Mouse (Mus musculus): ENCODE measurements around the gene Naaa. TPM values are rescaled to one million over a fixed set of nuclear protein-coding genes. Genes with fewer than 3 reads are reported as not detected.

Gene Naaa
- 36.0 and 50.7 TPM in 2 replicates for polyA plus RNA-seq (2012; rRNA removed)

DNA sequence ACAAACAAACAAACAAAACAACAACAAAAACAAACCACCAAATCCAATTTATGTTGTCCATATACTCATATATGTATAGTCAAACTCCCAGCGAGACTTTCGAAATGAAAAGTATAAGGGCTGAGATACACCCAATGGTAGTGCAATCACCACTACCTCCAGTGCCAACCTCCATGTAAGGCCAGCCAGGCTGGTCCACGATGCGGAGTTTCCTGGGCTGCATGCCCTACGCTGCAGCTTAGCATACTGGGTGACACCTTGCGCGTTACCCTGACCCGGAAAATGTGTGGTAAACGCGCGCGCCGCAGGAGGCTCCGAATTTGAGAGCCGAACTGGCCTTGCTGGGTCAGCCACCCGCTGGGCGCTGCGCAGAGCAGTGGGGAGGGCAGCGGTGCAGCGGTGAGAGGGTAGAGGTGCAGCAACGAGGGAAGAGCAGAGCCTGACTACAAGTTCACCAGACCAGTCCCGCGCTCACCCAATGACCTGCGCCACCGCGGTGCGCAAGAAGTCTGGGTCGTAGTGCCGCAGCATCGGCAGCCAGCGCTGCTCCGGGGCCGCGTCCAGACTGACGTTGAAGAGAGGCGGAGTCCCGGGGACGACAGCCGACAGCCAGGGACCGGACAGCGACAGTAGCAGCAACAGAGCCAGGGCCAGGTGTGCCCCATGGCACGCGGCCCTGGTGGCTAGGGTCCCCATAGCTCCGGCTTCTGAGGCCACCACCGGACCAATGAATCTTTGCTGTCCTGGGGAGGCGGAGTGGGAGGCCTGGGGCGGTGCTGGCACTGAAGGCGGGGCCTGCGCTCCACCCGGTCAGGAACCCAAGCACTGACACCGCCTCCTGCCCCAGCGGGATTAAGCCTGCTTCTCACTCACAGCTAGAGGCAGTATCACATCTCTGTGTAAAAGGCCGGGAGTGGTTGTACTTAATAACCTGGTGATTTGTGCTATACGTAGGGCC lies at the start of gene Naaa:
Gene Naaa, minus strand, starts transcription at position 734 of the 958 bp plus-strand sequence.
- peak within 1 kb of the TSS; percentile 60 for H3K4me3 ChIP-seq (ENCODE audit: control insufficient read depth, insufficient read depth, low read length)
- no peaks in the 10 kb centered on the region for H3K36me3 ChIP-seq (ENCODE audit: control insufficient read depth, insufficient read depth, low read length)
- no peak within 1 kb of the TSS for H3K27ac ChIP-seq (ENCODE audit: control insufficient read depth, insufficient read depth, low read length)
- peak; percentile 82 for DNase-seq
- TF ChIP-seq POLR2A (IDR thresholded peaks at IDR 0.05; ENCODE audit: control insufficient read depth, extremely low read depth, insufficient read depth, low read length, poor library complexity) (no peak), CTCF (IDR thresholded peaks at IDR 0.05; ENCODE audit: borderline replicate concordance, control insufficient read depth, extremely low read depth, insufficient read depth, low read length, poor library complexity) (no peak; the same call in 1 of the 2 replicates)
- 0 out of 2 replicates have a peak, but pooled peaks cover 2% of the 10 kb centered on the region for H3K4me1 ChIP-seq (replicated peaks; ENCODE audit: control insufficient read depth, insufficient read depth, low read length)
- H3K27me3 ChIP-seq (ENCODE audit: control insufficient read depth, insufficient read depth, low read length): no peaks in the 10 kb centered on the region
- WGBS: 3% methylated on average over 54 of the region's 54 CpGs

GRCm38 (mm10) chr5:92327367-92327766 lies 49.4 kb upstream of the Naaa start:
- no peaks in the 10 kb centered on the region for H3K27me3 ChIP-seq (ENCODE audit: control insufficient read depth, insufficient read depth, low read length)
- no peaks in the 10 kb centered on the region for H3K36me3 ChIP-seq (ENCODE audit: control insufficient read depth, insufficient read depth, low read length)
- H3K4me1 ChIP-seq (replicated peaks; ENCODE audit: control insufficient read depth, insufficient read depth, low read length): no peaks in the 10 kb centered on the region
- no peak overlapping the region for H3K4me3 ChIP-seq (ENCODE audit: control insufficient read depth, insufficient read depth, low read length)
- no peak for TF ChIP-seq POLR2A (IDR thresholded peaks at IDR 0.05; ENCODE audit: control insufficient read depth, extremely low read depth, insufficient read depth, low read length, poor library complexity)
- TF ChIP-seq CTCF (IDR thresholded peaks at IDR 0.05; ENCODE audit: borderline replicate concordance, control insufficient read depth, extremely low read depth, insufficient read depth, low read length, poor library complexity): no peak
- DNase-seq: no peak
- no peak overlapping the region for H3K27ac ChIP-seq (ENCODE audit: control insufficient read depth, insufficient read depth, low read length)
- whole genome bisulfite sequencing: 6% methylated on average over 6 of the region's 6 CpGs

- TF ChIP-seq POLR2A (IDR thresholded peaks at IDR 0.05; ENCODE audit: control insufficient read depth, extremely low read depth, insufficient read depth, low read length, poor library complexity) (no peak), CTCF (IDR thresholded peaks at IDR 0.05; ENCODE audit: borderline replicate concordance, control insufficient read depth, extremely low read depth, insufficient read depth, low read length, poor library complexity) (no peak)
- H3K4me1 ChIP-seq (replicated peaks; ENCODE audit: control insufficient read depth, insufficient read depth, low read length): no peaks in the 10 kb centered on the region
- 90% methylated on average over 5 of the region's 5 CpGs for WGBS
- H3K27ac ChIP-seq (ENCODE audit: control insufficient read depth, insufficient read depth, low read length): no peak overlapping the region
- H3K4me3 ChIP-seq (ENCODE audit: control insufficient read depth, insufficient read depth, low read length): no peak overlapping the region
- DNase-seq: no peak
- no peaks in the 10 kb centered on the region for H3K27me3 ChIP-seq (ENCODE audit: control insufficient read depth, insufficient read depth, low read length)
- H3K36me3 ChIP-seq (ENCODE audit: control insufficient read depth, insufficient read depth, low read length): no peaks in the 10 kb centered on the region
Measured at GRCm38 (mm10) chr5:92323264-92323663, 45.3 kb upstream of the Naaa start.

- H3K36me3 ChIP-seq (ENCODE audit: control insufficient read depth, insufficient read depth, low read length): no peaks in the 10 kb centered on the region
- no peaks in the 10 kb centered on the region for H3K27me3 ChIP-seq (ENCODE audit: control insufficient read depth, insufficient read depth, low read length)
- no peak overlapping the region for H3K4me3 ChIP-seq (ENCODE audit: control insufficient read depth, insufficient read depth, low read length)
- no peak for TF ChIP-seq CTCF (IDR thresholded peaks at IDR 0.05; ENCODE audit: borderline replicate concordance, control insufficient read depth, extremely low read depth, insufficient read depth, low read length, poor library complexity)
- TF ChIP-seq POLR2A (IDR thresholded peaks at IDR 0.05; ENCODE audit: control insufficient read depth, extremely low read depth, insufficient read depth, low read length, poor library complexity): no peak
- no peak for DNase-seq
- WGBS: 100% methylated on average over 4 of the region's 4 CpGs
- no peaks in the 10 kb centered on the region for H3K4me1 ChIP-seq (replicated peaks; ENCODE audit: control insufficient read depth, insufficient read depth, low read length)
- no peak overlapping the region for H3K27ac ChIP-seq (ENCODE audit: control insufficient read depth, insufficient read depth, low read length)
Measured at GRCm38 (mm10) chr5:92322612-92323011, 44.6 kb upstream of the Naaa start.

DNA sequence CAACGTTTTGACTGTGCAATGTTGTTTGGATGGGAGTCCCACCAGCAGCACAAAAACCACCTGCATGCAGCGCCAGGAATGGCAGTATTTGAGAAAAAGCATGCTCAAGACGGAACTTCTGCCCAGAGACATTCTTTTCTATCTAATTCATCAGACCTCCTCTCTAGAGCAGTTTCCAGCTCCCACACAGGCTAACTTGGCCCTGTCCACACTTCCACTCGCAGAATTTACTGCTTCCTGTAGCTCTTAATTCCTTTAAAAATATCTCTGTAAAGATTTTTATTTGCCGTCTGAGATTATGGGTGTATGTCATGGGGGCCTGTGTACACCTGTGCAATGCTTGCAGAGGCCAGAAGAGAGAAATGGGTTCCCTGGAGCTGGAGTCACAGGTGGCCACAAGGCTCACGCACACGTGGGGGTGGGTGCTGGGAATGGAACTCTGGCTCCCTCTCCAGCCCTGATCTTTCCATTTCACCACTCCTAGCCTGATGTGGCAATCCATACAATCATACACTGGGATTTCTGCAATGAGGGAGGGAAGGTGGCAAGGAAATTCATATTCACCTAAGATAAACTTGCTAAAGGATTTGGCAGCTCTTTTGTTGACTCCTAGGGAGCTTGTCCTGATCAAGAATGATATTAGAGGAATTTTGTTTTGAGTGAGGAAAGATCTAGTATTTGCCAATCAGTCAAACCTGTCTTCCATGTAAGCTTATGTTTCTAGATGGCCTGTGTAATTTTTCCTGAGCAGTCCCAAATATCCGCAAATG lies 43.8 kb upstream of the Naaa start:
- WGBS: 66% methylated on average over 8 of the region's 8 CpGs
- no peak for DNase-seq
- no peaks in the 10 kb centered on the region for H3K36me3 ChIP-seq (ENCODE audit: control insufficient read depth, insufficient read depth, low read length)
- TF ChIP-seq POLR2A (IDR thresholded peaks at IDR 0.05; ENCODE audit: control insufficient read depth, extremely low read depth, insufficient read depth, low read length, poor library complexity): no peak
- no peak for TF ChIP-seq CTCF (IDR thresholded peaks at IDR 0.05; ENCODE audit: borderline replicate concordance, control insufficient read depth, extremely low read depth, insufficient read depth, low read length, poor library complexity)
- no peaks in the 10 kb centered on the region for H3K4me1 ChIP-seq (replicated peaks; ENCODE audit: control insufficient read depth, insufficient read depth, low read length)
- H3K27me3 ChIP-seq (ENCODE audit: control insufficient read depth, insufficient read depth, low read length): no peaks in the 10 kb centered on the region
- no peak overlapping the region for H3K27ac ChIP-seq (ENCODE audit: control insufficient read depth, insufficient read depth, low read length)
- H3K4me3 ChIP-seq (ENCODE audit: control insufficient read depth, insufficient read depth, low read length): no peak overlapping the region

DNA sequence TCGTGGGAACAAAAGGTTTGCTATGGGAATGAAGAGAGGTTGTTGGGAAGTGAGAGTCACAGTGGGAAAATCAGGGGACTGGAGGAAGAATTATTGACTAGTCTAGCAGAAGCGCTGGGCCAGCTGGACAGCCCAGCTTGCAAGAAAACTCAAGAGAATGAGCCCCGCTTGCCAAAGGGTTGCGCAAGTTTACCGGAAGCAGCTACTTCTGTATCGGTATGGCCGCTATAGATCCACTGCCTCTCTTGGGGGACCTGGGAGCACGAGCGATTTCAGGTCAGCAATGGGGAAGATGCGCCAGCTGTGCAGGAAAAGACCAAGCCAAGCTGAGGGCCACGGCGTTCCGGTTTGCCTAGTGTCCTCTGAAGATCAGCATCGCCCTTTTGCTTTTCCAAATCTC lies 40.6 kb upstream of the Naaa start:
- Histone ChIP-seq H3K4me3 (ENCODE audit: control insufficient read depth, insufficient read depth, low read length) (no peak overlapping the region), H3K27me3 (ENCODE audit: control insufficient read depth, insufficient read depth, low read length) (no peaks in the 10 kb centered on the region), H3K27ac (ENCODE audit: control insufficient read depth, insufficient read depth, low read length) (no peak overlapping the region), H3K36me3 (ENCODE audit: control insufficient read depth, insufficient read depth, low read length) (no peaks in the 10 kb centered on the region), H3K4me1 (replicated peaks; ENCODE audit: control insufficient read depth, insufficient read depth, low read length) (no peaks in the 10 kb centered on the region)
- TF ChIP-seq POLR2A (IDR thresholded peaks at IDR 0.05; ENCODE audit: control insufficient read depth, extremely low read depth, insufficient read depth, low read length, poor library complexity) (no peak), CTCF (IDR thresholded peaks at IDR 0.05; ENCODE audit: borderline replicate concordance, control insufficient read depth, extremely low read depth, insufficient read depth, low read length, poor library complexity) (no peak)
- no peak for DNase-seq
- 96% methylated on average over 14 of the region's 14 CpGs for WGBS
